Mouse (Mus musculus) thymus, postnatal 10 days (tissue): Measurements from ENCODE around the gene Pla2g16.

Experiments used
- DNase-seq, 2 experiments: peaks; one replicate each; pipeline ENCODE4 v3.0.0; 2021; ENCODE audit warnings: low spot score in 2 of 2

The Pla2g16 gene

GRCm38 (mm10) chr19:7557328-7557822 is at the start of gene Pla2g16:
Gene Pla2g16 (plus strand): TSS chr19:7557459.
- peak; percentile 33 to 61 for DNase-seq

GRCm38 (mm10) chr19:7508026-7508425 is 49.2 kb upstream of the Pla2g16 start:
- DNase-seq, result no peak

GRCm38 (mm10) chr19:7516437-7516836 is 40.8 kb upstream of the Pla2g16 start:
- DNase-seq, result no peak

GRCm38 (mm10) chr19:7521619-7522018 is 35.6 kb upstream of the Pla2g16 start:
- DNase-seq, result no peak

GRCm38 (mm10) chr19:7522856-7523255 is 34.4 kb upstream of the Pla2g16 start:
- no peak for DNase-seq

- DNase-seq, result peak in 1 of 2 experiments; percentile 28
These were observed 34.0 kb upstream of the Pla2g16 start for GRCm38 (mm10) chr19:7523292-7523691.

GRCm38 (mm10) chr19:7523781-7524180 is 33.5 kb upstream of the Pla2g16 start:
- no peak for DNase-seq

GRCm38 (mm10) chr19:7524879-7525278 is 32.4 kb upstream of the Pla2g16 start:
- no peak for DNase-seq

GRCm38 (mm10) chr19:7528639-7529428 is 28.4 kb upstream of the Pla2g16 start:
- DNase-seq, result peak in 1 of 2 experiments; percentile 60

GRCm38 (mm10) chr19:7531906-7532305 is 25.4 kb upstream of the Pla2g16 start:
- DNase-seq, result no peak

- DNase-seq, result no peak
These were observed 23.4 kb upstream of the Pla2g16 start for GRCm38 (mm10) chr19:7533891-7534290.

GRCm38 (mm10) chr19:7548924-7549323 is 8.3 kb upstream of the Pla2g16 start:
- no peak for DNase-seq

- DNase-seq, result no peak
These were observed 5.5 kb upstream of the Pla2g16 start for GRCm38 (mm10) chr19:7551550-7552300.

- no peak for DNase-seq
These were observed 5.0 kb upstream of the Pla2g16 start for GRCm38 (mm10) chr19:7552301-7552673.

- no peak for DNase-seq
These were observed 3.8 kb upstream of the Pla2g16 start for GRCm38 (mm10) chr19:7553441-7553840.

GRCm38 (mm10) chr19:7554881-7555280 is 2.4 kb upstream of the Pla2g16 start:
- no peak for DNase-seq

- no peak for DNase-seq
These were observed 618 bp upstream of the Pla2g16 start for GRCm38 (mm10) chr19:7556641-7557040.

- DNase-seq, result no peak
These were observed 585 bp downstream of the Pla2g16 start for GRCm38 (mm10) chr19:7557844-7558243.

GRCm38 (mm10) chr19:7558675-7559074 is 1.4 kb downstream of the Pla2g16 start:
- no peak for DNase-seq

GRCm38 (mm10) chr19:7559986-7560385 is 2.7 kb downstream of the Pla2g16 start:
- DNase-seq, result no peak

- no peak for DNase-seq
These were observed 4.2 kb downstream of the Pla2g16 start for GRCm38 (mm10) chr19:7561456-7561855.

GRCm38 (mm10) chr19:7562601-7563129 is 5.4 kb downstream of the Pla2g16 start:
- no peak for DNase-seq

- DNase-seq, result no peak
These were observed 6.4 kb downstream of the Pla2g16 start for GRCm38 (mm10) chr19:7563676-7564075.
